Mouse (Mus musculus) lung, embryonic 14.5 days (tissue): ENCODE measurements at regions not wholly inside any gene's neighbourhood (a gene's known extent, or its start where the extent isn't known, plus 50 kb on each side); places are given as distances from the start of the nearest gene placed in this dataset.

Experiments used
- ATAC-seq: fragments of 200-750 bp; cut with Nextera tagmentation; 2 replicates; pipeline ENCODE4 v1.8.0; 2017; ENCODE audit warnings: mild to moderate bottlenecking, moderate TSS enrichment, moderate library complexity; ENCODE audit not compliant: insufficient read depth
- DNase-seq: peaks from one replicate; pipeline ENCODE4 v3.0.0-alpha.2; 2015
- H3K27ac ChIP-seq: fragments of 300-500 bp; sonication (generic); 2 replicates; pipeline ENCODE4 v1.5.1; 2014; ENCODE audit warnings: low read depth, mild to moderate bottlenecking, moderate library complexity
- H3K27me3 ChIP-seq: fragments of 300-500 bp; sonication (generic); 2 replicates; pipeline ENCODE4 v1.6.1; 2014; ENCODE audit warnings: low read length, control low read depth; ENCODE audit not compliant: insufficient read depth
- H3K36me3 ChIP-seq: fragments of 300-500 bp; sonication (generic); 2 replicates; pipeline ENCODE4 v1.6.1; 2014; ENCODE audit warnings: control low read depth; ENCODE audit not compliant: insufficient read depth
- H3K4me1 ChIP-seq: fragments of 300-500 bp; sonication (generic); 2 replicates; pipeline ENCODE4 v1.6.1; 2014; ENCODE audit warnings: antibody characterized with exemption, control low read depth; ENCODE audit not compliant: insufficient read depth
- H3K4me2 ChIP-seq: fragments of 300-500 bp; sonication (generic); 2 replicates; pipeline ENCODE4 v1.6.1; 2014; ENCODE audit warnings: mild to moderate bottlenecking
- H3K4me3 ChIP-seq: fragments of 300-500 bp; sonication (generic); 2 replicates; pipeline ENCODE4 v1.5.1; 2014; ENCODE audit warnings: low read depth, low read length
- H3K9ac ChIP-seq: fragments of 300-500 bp; sonication (generic); 2 replicates; pipeline ENCODE4 v1.6.1; 2014
- H3K9me3 ChIP-seq: fragments of 300-500 bp; sonication (generic); 2 replicates; pipeline ENCODE4 v1.6.1; 2016; ENCODE audit warnings: low read depth, low read length, control low read depth
- CTCF ChIP-seq: IDR thresholded peaks from 2 replicates; pipeline ENCODE4 v1.5.1; 2016; ENCODE audit warnings: antibody characterized with exemption, low read depth
- WGBS: fragments of 180-500 bp; shearing (Covaris S2); extraction: QIAGEN DNeasy Blood & Tissue Kit; methylation state at CpG from one replicate; pipeline ENCODE4 v1.1.7; 2014; 5-methylcytosine and 5-hydroxymethylcytosine counted together

- ATAC-seq (no peak), DNase-seq (no peak)
- Histone ChIP-seq H3K9ac (no peak overlapping the region), H3K27me3 (no peaks in the 10 kb centered on the region), H3K9me3 (no peaks in the 10 kb centered on the region), H3K4me1 (no peaks in the 10 kb centered on the region), H3K4me3 (no peak overlapping the region), H3K4me2 (no peak overlapping the region), H3K27ac (no peak overlapping the region), H3K36me3 (no peaks in the 10 kb centered on the region)
- WGBS, result 67% methylated on average over 3 of the region's 3 CpGs
- no peak for TF ChIP-seq CTCF
Measured at GRCm38 (mm10) chr13:19523686-19524085, 96.0 kb downstream of the Epdr1 start.

DNA sequence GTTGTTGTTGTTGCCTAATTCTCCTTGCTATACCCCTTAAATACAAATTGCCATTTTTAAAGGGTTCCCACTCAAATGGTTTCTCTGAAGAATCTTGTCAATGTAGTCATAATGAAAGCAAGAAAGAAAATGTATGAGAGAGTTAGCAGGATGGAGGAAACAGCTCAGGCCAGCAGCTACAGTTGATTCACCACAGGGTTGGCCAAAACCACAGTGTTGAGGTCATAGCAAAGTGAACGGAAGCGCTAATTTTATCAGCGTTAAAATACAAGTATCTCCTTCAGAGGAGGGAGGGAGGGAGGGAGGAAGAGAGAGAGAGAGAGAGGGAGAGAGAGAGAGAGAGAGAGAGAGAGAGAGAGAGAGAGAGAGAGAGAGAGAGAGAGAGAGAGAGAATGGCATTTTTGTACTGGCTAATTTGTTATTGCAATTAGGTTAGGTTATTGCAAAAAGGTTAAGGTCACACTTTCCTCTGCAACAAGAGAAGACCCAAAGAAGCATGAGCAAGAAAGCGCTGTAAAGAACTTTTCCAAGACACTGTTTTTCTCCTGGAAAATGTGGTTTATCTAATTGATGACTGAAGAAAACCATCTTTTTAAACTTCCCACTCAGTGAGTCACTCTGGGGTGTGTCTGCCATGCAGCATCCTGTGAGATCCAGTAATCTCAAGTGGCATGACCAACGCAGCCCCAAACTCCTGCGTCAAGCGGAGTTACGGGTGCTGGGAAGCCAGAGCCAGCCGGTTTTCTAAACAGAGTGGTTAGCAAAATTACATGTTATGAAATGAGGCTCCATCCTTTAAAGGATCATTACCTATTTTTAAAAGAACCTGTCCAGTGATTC is 101.6 kb downstream of the Epdr1 start:
- no peak overlapping the region for H3K27ac ChIP-seq
- DNase-seq, result no peak

GRCm38 (mm10) chr13:19514844-19515555 is 104.7 kb downstream of the Epdr1 start:
- Histone ChIP-seq H3K36me3 (no peaks in the 10 kb centered on the region), H3K27ac (no peak overlapping the region), H3K9ac (no peak overlapping the region), H3K4me3 (no peak overlapping the region), H3K4me2 (no peak overlapping the region), H3K4me1 (no peaks in the 10 kb centered on the region), H3K9me3 (no peaks in the 10 kb centered on the region), H3K27me3 (no peaks in the 10 kb centered on the region)
- no peak for TF ChIP-seq CTCF
- no peak for DNase-seq
- 50% methylated on average over 3 of the region's 3 CpGs for WGBS
- no peak for ATAC-seq

More for the DNA sequence above, 101.6 kb downstream of the Epdr1 start:
- H3K9ac ChIP-seq, result no peak overlapping the region
- no peaks in the 10 kb centered on the region for H3K9me3 ChIP-seq
- no peak overlapping the region for H3K4me3 ChIP-seq
- H3K4me2 ChIP-seq, result no peak overlapping the region
- ATAC-seq, result no peak
- no peaks in the 10 kb centered on the region for H3K36me3 ChIP-seq
- H3K4me1 ChIP-seq, result no peaks in the 10 kb centered on the region
- TF ChIP-seq CTCF, result no peak
- WGBS, result 83% methylated on average over 9 of the region's 9 CpGs
- H3K27me3 ChIP-seq, result no peaks in the 10 kb centered on the region

- no peak for TF ChIP-seq CTCF
- 55% methylated on average over 3 of the region's 3 CpGs for WGBS
- ATAC-seq, result no peak
Measured at GRCm38 (mm10) chr13:19506543-19506942, 110.9 kb upstream of the Stard3nl start.

GRCm38 (mm10) chr13:19504241-19504640 is 108.6 kb upstream of the Stard3nl start:
- TF ChIP-seq CTCF, result no peak
- no peak overlapping the region for H3K9ac ChIP-seq
- no peaks in the 10 kb centered on the region for H3K4me1 ChIP-seq
- no peak overlapping the region for H3K4me3 ChIP-seq
- H3K9me3 ChIP-seq, result no peaks in the 10 kb centered on the region
- H3K27me3 ChIP-seq, result no peaks in the 10 kb centered on the region
- ATAC-seq (no peak), DNase-seq (no peak)
- H3K27ac ChIP-seq, result no peak overlapping the region
- H3K4me2 ChIP-seq, result no peak overlapping the region
- no peaks in the 10 kb centered on the region for H3K36me3 ChIP-seq

More at GRCm38 (mm10) chr13:19506543-19506942, 110.9 kb upstream of the Stard3nl start:
- Histone ChIP-seq H3K9ac (no peak overlapping the region), H3K4me3 (no peak overlapping the region), H3K27ac (no peak overlapping the region), H3K9me3 (no peaks in the 10 kb centered on the region), H3K27me3 (no peaks in the 10 kb centered on the region), H3K36me3 (no peaks in the 10 kb centered on the region), H3K4me2 (no peak overlapping the region), H3K4me1 (no peaks in the 10 kb centered on the region)
- DNase-seq, result no peak

DNA sequence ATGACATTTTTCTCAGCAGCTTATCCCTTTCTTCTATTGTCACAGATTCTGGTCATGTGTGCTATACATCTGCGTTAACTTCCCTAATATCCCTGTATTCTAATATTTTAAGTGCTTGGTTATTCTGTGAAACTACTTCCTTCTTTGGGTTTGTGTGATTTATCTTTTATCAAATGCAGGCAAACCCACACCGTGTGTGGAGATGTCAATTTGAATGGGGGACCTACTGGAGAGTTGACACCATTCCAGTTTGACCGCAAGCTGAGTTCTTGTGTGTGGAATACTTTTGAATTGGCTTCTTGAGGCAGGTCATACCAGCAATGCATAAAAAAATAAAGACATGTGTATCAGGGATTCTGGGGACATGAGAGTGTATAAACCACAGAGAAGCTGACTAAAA is 86.6 kb upstream of the Stard3nl start:
- H3K9ac ChIP-seq, result no peak overlapping the region
- ATAC-seq, result no peak
- no peak for DNase-seq
- no peaks in the 10 kb centered on the region for H3K36me3 ChIP-seq
- WGBS, result 75% methylated on average over 3 of the region's 3 CpGs
- H3K27me3 ChIP-seq, result no peaks in the 10 kb centered on the region
- no peaks in the 10 kb centered on the region for H3K9me3 ChIP-seq
- H3K4me3 ChIP-seq, result no peak overlapping the region
- TF ChIP-seq CTCF, result no peak
- H3K27ac ChIP-seq, result no peak overlapping the region
- no peaks in the 10 kb centered on the region for H3K4me1 ChIP-seq
- no peak overlapping the region for H3K4me2 ChIP-seq

- H3K4me2 ChIP-seq, result no peak overlapping the region
- ATAC-seq (no peak), DNase-seq (no peak)
- H3K27ac ChIP-seq, result no peak overlapping the region
- H3K4me1 ChIP-seq, result no peaks in the 10 kb centered on the region
- H3K9ac ChIP-seq, result no peak overlapping the region
- TF ChIP-seq CTCF, result no peak
- no peak overlapping the region for H3K4me3 ChIP-seq
- 83% methylated on average over 10 of the region's 10 CpGs for WGBS
- H3K27me3 ChIP-seq, result no peaks in the 10 kb centered on the region
- H3K36me3 ChIP-seq, result no peaks in the 10 kb centered on the region
- H3K9me3 ChIP-seq, result no peaks in the 10 kb centered on the region
Measured at GRCm38 (mm10) chr13:19474041-19474440, 78.4 kb upstream of the Stard3nl start.
